26 mouse cellular contexts compared by ENCODE assay signal in genomic region chrX:22950406-22951256, GRCm38 (mm10).
DNase-seq lines count a peak whose midpoint lies in the region; ATAC-seq and TF ChIP-seq lines count a peak whose summit lies in the region.
"Had no signal": no experiment of that assay in that cellular context is flagged by ENCODE, and none has a peak within 500 bp of the region (broad histone marks: within the 10 kb centered on the region; RNA-seq: fewer than 3 reads in every experiment).

No protein-coding gene starts in this region.

- 40% methylated on average over 3 of the region's 3 CpGs for WGBS in midbrain, embryonic 11.5 days
- 28% methylated on average over 3 of the region's 3 CpGs for WGBS in midbrain, postnatal 0 days
- 20% methylated on average over 3 of the region's 3 CpGs for WGBS in forebrain, embryonic 13.5 days
- 18% methylated on average over 3 of the region's 3 CpGs for WGBS in midbrain, embryonic 13.5 days

- no peaks in the 10 kb centered on the region for H3K9me3 ChIP-seq in midbrain, embryonic 11.5 days (ENCODE audit: control insufficient read depth, low read length)
- no peaks in the 10 kb centered on the region for H3K9me3 ChIP-seq in midbrain, postnatal 0 days (ENCODE audit: low read length)
- H3K9me3 ChIP-seq in forebrain, embryonic 13.5 days (replicated peaks), result no peaks in the 10 kb centered on the region
- no peaks in the 10 kb centered on the region for H3K9me3 ChIP-seq in midbrain, embryonic 13.5 days
- H3K9me3 ChIP-seq: heart, embryonic 13.5 days; limb, embryonic 13.5 days; lung, embryonic 15.5 days; neural tube, embryonic 15.5 days had no signal

- H3K9ac ChIP-seq in midbrain, embryonic 11.5 days (ENCODE audit: low read length), result no peak overlapping the region
- no peak overlapping the region for H3K9ac ChIP-seq in midbrain, postnatal 0 days (replicated peaks; ENCODE audit: low read length, poor library complexity, severe bottlenecking)
- no peak overlapping the region for H3K9ac ChIP-seq in forebrain, embryonic 13.5 days
- no peak overlapping the region for H3K9ac ChIP-seq in midbrain, embryonic 13.5 days (replicated peaks)
- H3K9ac ChIP-seq: heart, embryonic 13.5 days; limb, embryonic 13.5 days; lung, embryonic 15.5 days; neural tube, embryonic 15.5 days had no signal

- no peaks in the 10 kb centered on the region for H3K27me3 ChIP-seq in midbrain, embryonic 11.5 days (ENCODE audit: control insufficient read depth, insufficient read depth, low read length)
- H3K27me3 ChIP-seq in midbrain, postnatal 0 days (ENCODE audit: insufficient read depth, low read length), result no peaks in the 10 kb centered on the region
- H3K27me3 ChIP-seq in forebrain, embryonic 13.5 days, result no peaks in the 10 kb centered on the region
- H3K27me3 ChIP-seq in midbrain, embryonic 13.5 days, result no peaks in the 10 kb centered on the region
- H3K27me3 ChIP-seq: heart, embryonic 13.5 days; limb, embryonic 13.5 days; lung, embryonic 15.5 days; neural tube, embryonic 15.5 days had no signal

- H3K36me3 ChIP-seq in midbrain, embryonic 11.5 days (ENCODE audit: control insufficient read depth, insufficient read depth, low read length), result no peaks in the 10 kb centered on the region
- H3K36me3 ChIP-seq in midbrain, postnatal 0 days (ENCODE audit: insufficient read depth, low read length), result no peaks in the 10 kb centered on the region
- H3K36me3 ChIP-seq in forebrain, embryonic 13.5 days (ENCODE audit: poor library complexity, severe bottlenecking), result no peaks in the 10 kb centered on the region
- no peaks in the 10 kb centered on the region for H3K36me3 ChIP-seq in midbrain, embryonic 13.5 days
- H3K36me3 ChIP-seq: heart, embryonic 13.5 days; limb, embryonic 13.5 days; lung, embryonic 15.5 days; neural tube, embryonic 15.5 days had no signal

- H3K4me2 ChIP-seq in midbrain, embryonic 11.5 days, result no peak overlapping the region
- no peak overlapping the region for H3K4me2 ChIP-seq in midbrain, postnatal 0 days (ENCODE audit: low read depth, low read length, poor library complexity, severe bottlenecking)
- no peak overlapping the region for H3K4me2 ChIP-seq in forebrain, embryonic 13.5 days
- no peak overlapping the region for H3K4me2 ChIP-seq in midbrain, embryonic 13.5 days (replicated peaks)
- H3K4me2 ChIP-seq: heart, embryonic 13.5 days; limb, embryonic 13.5 days; liver, embryonic 11.5 days; lung, embryonic 15.5 days; neural tube, embryonic 15.5 days had no signal

- TF ChIP-seq CTCF in midbrain, postnatal 0 days (IDR thresholded peaks at IDR 0.05), result no peak

- no peak for DNase-seq in midbrain, embryonic 11.5 days (ENCODE audit: low spot score, missing footprints)
- no peak for DNase-seq in midbrain, postnatal 0 days (ENCODE audit: low spot score)
- peak; percentile 20 for DNase-seq in retina, postnatal 1 day
- no peak for DNase-seq in embryo, embryonic 10.5 days (ENCODE audit: low spot score)
- no peak for DNase-seq in left cerebral cortex, adult 11 months (ENCODE audit: low spot score)
- DNase-seq: adrenal gland, postnatal 25 days; cerebellum, adult 8-10 months; cerebellum, postnatal 25 days; gastrocnemius, adult 2 months; gastrocnemius, postnatal 36 days; heart, adult 18-20 months; heart, postnatal 10 days; kidney, postnatal 14 days; right cerebral cortex, adult 18-20 months; spleen, adult 18-20 months; thymus, adult 18-20 months; thymus, postnatal 25 days had no signal

- ATAC-seq in midbrain, embryonic 11.5 days (ENCODE audit: low FRiP score), result peak; percentile 70
- ATAC-seq in midbrain, postnatal 0 days (ENCODE audit: low FRiP score), result no peak
- peak; percentile 83 for ATAC-seq in forebrain, embryonic 13.5 days
- peak; percentile 82 for ATAC-seq in midbrain, embryonic 13.5 days
- ATAC-seq: CD4-positive, CD25-positive, alpha-beta regulatory T cell, adult 4 months; intestine, embryonic 16.5 days had no signal

- H3K4me1 ChIP-seq in midbrain, embryonic 11.5 days (ENCODE audit: control insufficient read depth, insufficient read depth, low read length), result no peaks in the 10 kb centered on the region
- no peaks in the 10 kb centered on the region for H3K4me1 ChIP-seq in midbrain, postnatal 0 days (ENCODE audit: insufficient read depth, low read length)
- no peaks in the 10 kb centered on the region for H3K4me1 ChIP-seq in forebrain, embryonic 13.5 days
- no peaks in the 10 kb centered on the region for H3K4me1 ChIP-seq in midbrain, embryonic 13.5 days (replicated peaks)
- H3K4me1 ChIP-seq: heart, embryonic 13.5 days; limb, embryonic 13.5 days; lung, embryonic 15.5 days; neural tube, embryonic 15.5 days had no signal

- no peak overlapping the region for H3K27ac ChIP-seq in midbrain, embryonic 11.5 days (ENCODE audit: low read depth, low read length)
- H3K27ac ChIP-seq in midbrain, postnatal 0 days (ENCODE audit: low read depth, low read length), result no peak overlapping the region
- H3K27ac ChIP-seq in forebrain, embryonic 13.5 days, result peak overlapping the region; percentile 31; the same call in 1 of the 2 replicates
- H3K27ac ChIP-seq in midbrain, embryonic 13.5 days, result 0 out of 2 replicates have a peak overlapping the region, but pooled peaks have one; percentile 22
- H3K27ac ChIP-seq: gastrocnemius, adult 2 months; heart, embryonic 13.5 days; limb, embryonic 13.5 days; lung, embryonic 15.5 days; neural tube, embryonic 15.5 days had no signal

- no peak overlapping the region for H3K4me3 ChIP-seq in midbrain, embryonic 11.5 days (ENCODE audit: low read depth, low read length)
- H3K4me3 ChIP-seq in midbrain, postnatal 0 days (ENCODE audit: low read depth, low read length), result no peak overlapping the region
- no peak overlapping the region for H3K4me3 ChIP-seq in forebrain, embryonic 13.5 days
- H3K4me3 ChIP-seq in midbrain, embryonic 13.5 days (replicated peaks), result no peak overlapping the region
- H3K4me3 ChIP-seq: gastrocnemius, adult 2 months; heart, embryonic 13.5 days; limb, embryonic 13.5 days; lung, embryonic 15.5 days; neural tube, embryonic 15.5 days had no signal

Comparison
In these comparisons a context has a peak if more than half of its experiments do, and no peak if none do; other contexts are left out.
1. H3K27ac ChIP-seq: peak in forebrain, embryonic 13.5 days (single experiment) and midbrain, embryonic 13.5 days (single experiment); none in midbrain, embryonic 11.5 days (single experiment) and midbrain, postnatal 0 days (single experiment).